Mouse (Mus musculus) limb, embryonic 14.5 days (tissue): ENCODE measurements around the gene Dolk. TPM values are rescaled to one million over a fixed set of nuclear protein-coding genes. Genes with fewer than 3 reads are reported as not detected.

Experiments
- ATAC-seq: fragments of 200-750 bp; cut with Nextera tagmentation; 2 replicates; pipeline ENCODE4 v1.8.0; 2017; ENCODE audit warnings: low read depth, moderate number of reproducible peaks, moderate TSS enrichment; ENCODE audit not compliant: low FRiP score
- DNase-seq: peaks from one replicate; pipeline ENCODE4 v3.0.0-alpha.2; 2015; ENCODE audit warnings: low spot score
- H3K27ac ChIP-seq: fragments of 300-500 bp; sonication (generic); replicated peaks from 2 replicates; pipeline ENCODE4 v1.5.1; 2014; ENCODE audit warnings: low read depth, mild to moderate bottlenecking, low read length, moderate library complexity, mixed read lengths
- H3K27me3 ChIP-seq: fragments of 300-500 bp; sonication (generic); 2 replicates; pipeline ENCODE4 v1.6.1; 2014; ENCODE audit warnings: low read length, mixed read lengths; ENCODE audit not compliant: control insufficient read depth, insufficient read depth
- H3K36me3 ChIP-seq: fragments of 300-500 bp; sonication (generic); 2 replicates; pipeline ENCODE4 v1.6.1; 2014; ENCODE audit warnings: mild to moderate bottlenecking, low read length, moderate library complexity, mixed read lengths; ENCODE audit not compliant: control insufficient read depth, insufficient read depth
- H3K4me1 ChIP-seq: fragments of 300-500 bp; sonication (generic); 2 replicates; pipeline ENCODE4 v1.6.1; 2014; ENCODE audit warnings: antibody characterized with exemption, low read length, mixed read lengths; ENCODE audit not compliant: control insufficient read depth, insufficient read depth
- H3K4me2 ChIP-seq: fragments of 300-500 bp; sonication (generic); replicated peaks from 2 replicates; pipeline ENCODE4 v1.6.1; 2014; ENCODE audit warnings: low read depth, mild to moderate bottlenecking, low read length, moderate library complexity; ENCODE audit not compliant: severe bottlenecking
- H3K4me3 ChIP-seq: fragments of 300-500 bp; sonication (generic); replicated peaks from 2 replicates; pipeline ENCODE4 v1.5.1; 2014; ENCODE audit warnings: low read length
- H3K9ac ChIP-seq: fragments of 300-500 bp; sonication (generic); 2 replicates; pipeline ENCODE4 v1.6.1; 2014; ENCODE audit warnings: mild to moderate bottlenecking, low read depth, low read length, moderate library complexity; ENCODE audit not compliant: severe bottlenecking
- H3K9me3 ChIP-seq: fragments of 300-500 bp; sonication (generic); 2 replicates; pipeline ENCODE4 v1.6.1; 2016; ENCODE audit warnings: low read length; ENCODE audit not compliant: control insufficient read depth
- POLR2A ChIP-seq: fragments of 200-500 bp; IDR thresholded peaks from 2 replicates; pipeline ENCODE4 v1.8.0; 2012; ENCODE audit warnings: inconsistent platforms, mild to moderate bottlenecking, moderate library complexity, borderline replicate concordance; ENCODE audit not compliant: insufficient read depth, insufficient read length; ENCODE audit errors: extremely low read depth
- WGBS: fragments of 180-500 bp; shearing (Covaris S2); extraction: QIAGEN DNeasy Blood & Tissue Kit; methylation state at CpG from one replicate; pipeline ENCODE4 v1.1.7; 2014; 5-methylcytosine and 5-hydroxymethylcytosine counted together
- polyA plus RNA-seq, 2 experiments: library from polyadenylated mRNA; depleted of rRNA in 1 of 2; stranded (reverse) in 1 of 2; unstranded in 1 of 2; fragments of >200 nt; fragmentation: Nextera tagmentation in 1 of 2; extraction: Ambion mirVana in 1 of 2; gene quantifications; 2 replicates each; pipeline versions ENCODE4 v1.2.1 to v1.2.3; 2012 to 2014

Gene Dolk
- polyA plus RNA-seq, 2 experiments: 13.8 to 31.0 TPM

DNA sequence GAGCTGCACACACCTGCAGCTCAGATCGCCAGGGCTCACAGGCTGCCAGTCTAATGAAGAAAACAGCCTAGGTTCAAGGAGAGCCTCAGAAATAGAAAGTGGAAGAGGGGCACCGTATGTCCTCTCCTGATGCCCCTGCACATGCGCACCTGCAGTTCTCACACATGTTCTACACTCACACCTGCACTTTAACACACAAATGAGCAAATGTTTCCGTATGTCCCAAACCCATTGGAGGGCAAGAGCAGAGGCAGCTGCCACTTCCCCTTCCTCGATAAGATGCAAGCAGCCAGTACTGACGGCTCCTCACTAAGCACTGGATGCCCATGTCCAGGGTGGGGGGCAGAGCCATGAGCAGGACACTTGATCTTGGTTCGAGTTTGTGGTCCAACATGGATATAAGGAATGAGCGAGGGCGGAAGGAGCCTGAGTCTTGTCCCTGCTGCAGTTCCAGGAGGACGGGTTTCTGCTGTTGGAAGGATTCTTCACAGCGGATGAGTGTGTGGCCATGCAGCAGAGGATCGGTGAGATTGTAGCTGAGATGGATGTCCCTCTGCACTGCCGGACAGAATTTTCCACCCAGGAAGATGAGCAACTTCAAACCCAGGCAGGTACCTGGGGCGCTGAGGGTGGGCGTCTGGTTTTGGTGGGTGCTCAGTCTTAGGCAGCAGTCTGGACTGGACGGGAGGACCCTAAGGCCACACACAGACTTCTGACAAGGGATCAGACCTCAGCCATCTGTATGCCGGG, 16.7 kb downstream of the Dolk start:
- no peak overlapping the region for H3K4me3 ChIP-seq
- no peak for DNase-seq
- no peak for ATAC-seq
- WGBS: 87% methylated on average over 17 of the region's 17 CpGs
- H3K9ac ChIP-seq: 0 out of 2 replicates have a peak overlapping the region, but pooled peaks have one; percentile 7
- no peak for TF ChIP-seq POLR2A
- no peaks in the 10 kb centered on the region for H3K27me3 ChIP-seq
- H3K36me3 ChIP-seq: peaks cover 6% of the 10 kb centered on the region; the same call in 1 of the 2 replicates
- peaks cover 26% of the 10 kb centered on the region for H3K4me1 ChIP-seq
- H3K9me3 ChIP-seq: no peaks in the 10 kb centered on the region
- H3K4me2 ChIP-seq: no peak overlapping the region
- H3K27ac ChIP-seq: 0 out of 2 replicates have a peak overlapping the region, but pooled peaks have one; percentile 6

GRCm38 (mm10) chr2:30268371-30268770, 17.8 kb downstream of the Dolk start:
- Histone ChIP-seq H3K4me1 (peaks cover 26% of the 10 kb centered on the region), H3K9me3 (no peaks in the 10 kb centered on the region), H3K9ac (no peak overlapping the region), H3K4me2 (no peak overlapping the region), H3K27ac (no peak overlapping the region), H3K4me3 (no peak overlapping the region), H3K27me3 (no peaks in the 10 kb centered on the region), H3K36me3 (peaks cover 17% of the 10 kb centered on the region)
- DNase-seq (no peak), ATAC-seq (no peak)
- 65% methylated on average over 4 of the region's 4 CpGs for WGBS
- TF ChIP-seq POLR2A: no peak

- Histone ChIP-seq H3K9ac (no peak overlapping the region), H3K9me3 (no peaks in the 10 kb centered on the region), H3K27me3 (no peaks in the 10 kb centered on the region), H3K36me3 (peaks cover 23% of the 10 kb centered on the region), H3K4me1 (peaks cover 26% of the 10 kb centered on the region), H3K27ac (no peak overlapping the region), H3K4me3 (no peak overlapping the region), H3K4me2 (no peak overlapping the region)
- DNase-seq (no peak), ATAC-seq (no peak)
- WGBS: 90% methylated on average over 2 of the region's 2 CpGs
- TF ChIP-seq POLR2A: no peak
Measured at GRCm38 (mm10) chr2:30267466-30267865, 18.7 kb downstream of the Dolk start.

GRCm38 (mm10) chr2:30266392-30266941, 19.7 kb downstream of the Dolk start:
- no peak for TF ChIP-seq POLR2A
- WGBS: 8% methylated on average over 4 of the region's 4 CpGs

DNA sequence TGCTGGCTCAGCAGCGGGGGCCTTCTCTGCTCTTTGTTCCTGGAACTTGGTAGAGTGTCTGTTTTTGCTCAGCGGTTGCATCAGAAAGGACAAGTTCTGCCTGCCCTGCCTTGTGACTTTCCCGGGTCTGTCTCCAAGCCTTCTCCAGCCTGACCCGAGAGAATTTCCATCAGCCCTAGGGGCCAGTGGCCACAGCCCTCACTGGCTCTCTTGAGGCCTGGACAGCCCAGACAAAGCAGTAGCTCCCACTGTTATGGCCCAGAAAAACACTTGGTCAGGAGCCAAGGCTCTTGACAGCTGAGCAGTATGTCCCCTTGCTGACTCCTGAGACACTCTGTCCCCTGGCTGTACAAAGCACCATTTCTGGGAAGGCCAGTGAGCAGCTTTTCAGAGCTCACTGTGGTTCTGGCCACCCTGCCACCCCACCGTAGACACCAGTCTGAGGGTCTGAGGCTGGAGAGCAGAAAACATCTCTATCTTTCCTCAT, 20.3 kb downstream of the Dolk start, which contains the start of gene Phyhd1:
TSS of gene Phyhd1 (plus strand) at position 437 of the 487 bp plus-strand sequence.
- Histone ChIP-seq H3K27ac (peak within 1 kb of the TSS; percentile 79), H3K27me3 (no peaks in the 10 kb centered on the region), H3K4me2 (peak within 1 kb of the TSS; percentile 26), H3K36me3 (peaks cover 40% of the 10 kb centered on the region), H3K4me1 (peaks cover 26% of the 10 kb centered on the region), H3K9me3 (no peaks in the 10 kb centered on the region), H3K4me3 (no peak within 1 kb of the TSS; the same call in 1 of the 2 replicates), H3K9ac (peak within 1 kb of the TSS; percentile 38)
- no peak for ATAC-seq
- peak; percentile 56 for DNase-seq
- TF ChIP-seq POLR2A: no peak
- WGBS: 38% methylated on average over 5 of the region's 5 CpGs

More at GRCm38 (mm10) chr2:30266392-30266941, 19.7 kb downstream of the Dolk start:
- Histone ChIP-seq H3K4me3 (no peak overlapping the region; the same call in 1 of the 2 replicates), H3K27me3 (no peaks in the 10 kb centered on the region), H3K4me1 (peaks cover 26% of the 10 kb centered on the region), H3K27ac (peak overlapping the region; percentile 79), H3K36me3 (peaks cover 33% of the 10 kb centered on the region), H3K4me2 (peak overlapping the region; percentile 26), H3K9ac (peak overlapping the region; percentile 38), H3K9me3 (no peaks in the 10 kb centered on the region)
- no peak for ATAC-seq
- peak; percentile 54 for DNase-seq
